Mouse (Mus musculus) heart, adult 18-20 months (tissue): ENCODE results near the gene Zdhhc18. TPM values are rescaled to one million over a fixed set of nuclear protein-coding genes. Genes with fewer than 3 reads are reported as not detected.

ENCODE experiments used
- DNase-seq, 2 experiments: peaks; one replicate each; pipeline ENCODE4 v3.0.0; 2021 to 2022; ENCODE audit warnings: mixed read lengths in 1 of 2
- long read RNA-seq, 2 experiments: library from polyadenylated mRNA; stranded (forward); transcript quantifications; one replicate each; pipeline ENCODE4 v2.0.0; 2021
- total RNA-seq, 2 experiments: library from RNA; stranded (reverse); gene quantifications; 2 replicates each; pipeline ENCODE4 v1.2.3; 2021

The Zdhhc18 gene
- total RNA-seq, result 10 to 100 TPM; 20.9 to 31.7 TPM
- long read RNA-seq, experiment 1, full-length matches to known transcripts, result 11 of 23 reads
- long read RNA-seq, experiment 1, partial matches to known transcripts, result 0 of 23 reads
- long read RNA-seq, experiment 1, other reads (novel, unspliced or antisense), result 12 of 23 reads
- long read RNA-seq, experiment 2, full-length matches to known transcripts, result 6 of 13 reads
- long read RNA-seq, experiment 2, partial matches to known transcripts, result 1 of 13 reads
- long read RNA-seq, experiment 2, other reads (novel, unspliced or antisense), result 6 of 13 reads

DNA sequence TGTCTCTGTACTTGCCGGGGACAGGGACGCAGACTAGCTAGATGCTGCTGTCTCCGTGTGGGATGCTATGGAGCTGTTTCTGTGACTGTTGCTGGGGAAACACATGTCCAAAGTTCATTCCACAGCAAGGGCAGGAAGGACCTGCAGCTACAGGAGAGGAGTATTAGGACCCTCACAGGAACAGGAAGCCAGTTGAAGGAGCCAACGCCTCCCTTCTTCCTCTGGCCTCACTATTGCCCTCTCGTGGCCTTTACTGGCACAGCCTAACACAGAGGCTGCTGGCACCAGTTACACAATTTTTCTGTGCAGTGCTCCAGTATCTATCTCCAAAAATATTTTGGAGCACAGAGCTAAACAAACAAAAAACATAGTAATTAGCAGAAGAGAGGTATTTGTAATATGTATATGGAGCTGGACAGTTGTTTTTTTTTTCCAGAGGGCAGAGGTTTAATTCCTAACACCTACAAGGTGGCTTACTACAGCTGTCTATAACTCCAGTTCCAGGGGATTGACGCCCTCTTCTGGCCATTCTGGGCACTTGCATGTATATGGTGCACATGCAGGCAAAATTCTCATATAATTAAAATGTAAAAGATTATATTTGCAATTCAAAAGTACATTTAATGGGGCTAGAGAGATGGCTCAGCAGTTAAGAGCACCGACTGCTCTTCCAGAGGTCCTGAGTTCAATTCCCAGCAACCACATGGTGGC lies at the start of gene Zdhhc18:
Gene Zdhhc18, minus strand, starts transcription at position 166 of the 711 bp plus-strand sequence.
- DNase-seq, result peak; percentile 86 to 92

- no peak for DNase-seq
Observed at GRCm38 (mm10) chr4:133695363-133695762, 45.4 kb upstream of the Zdhhc18 start.

DNA sequence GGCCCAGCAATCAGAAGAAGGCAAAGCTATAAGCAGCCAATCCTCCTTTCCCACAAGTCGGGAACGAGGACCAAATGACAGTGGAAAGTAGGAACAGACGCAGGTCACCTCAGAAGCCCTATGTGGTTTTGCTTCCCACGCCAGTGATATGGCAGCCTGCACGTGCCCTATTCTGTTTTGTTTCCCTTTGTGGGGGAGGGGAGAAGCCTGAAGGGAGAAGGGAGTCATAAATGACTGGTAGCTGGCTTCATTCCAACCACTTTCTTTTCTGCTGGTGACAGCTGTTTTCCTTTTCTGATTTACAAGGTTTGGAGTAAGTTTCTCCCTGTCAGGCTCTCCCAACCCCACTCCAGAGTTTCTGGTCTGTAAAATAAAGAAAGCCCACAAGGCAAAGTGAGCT lies 40.3 kb upstream of the Zdhhc18 start:
- peak; percentile 53 to 57 for DNase-seq

GRCm38 (mm10) chr4:133688417-133689067 lies 38.6 kb upstream of the Zdhhc18 start:
- peak; percentile 63 to 65 for DNase-seq

DNA sequence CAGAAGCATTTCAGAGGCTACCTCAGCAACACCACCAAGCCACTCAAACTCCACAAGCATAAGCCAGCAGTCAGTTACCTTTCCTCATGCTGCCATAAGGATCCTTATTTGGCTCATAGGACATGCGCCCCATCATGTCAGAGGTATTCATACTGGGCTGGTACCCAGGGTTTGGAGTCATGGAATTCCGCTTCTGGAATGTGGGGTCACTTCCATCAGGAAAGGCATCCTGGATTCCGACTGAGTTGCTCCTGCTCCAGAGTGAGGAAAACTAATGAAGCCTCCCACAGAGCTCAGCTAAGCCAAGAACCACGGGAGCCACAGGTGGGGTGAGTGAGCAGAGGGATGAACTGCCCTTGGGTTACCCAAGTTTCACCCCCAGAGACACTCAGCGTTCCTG lies 37.2 kb upstream of the Zdhhc18 start:
- no peak for DNase-seq

DNA sequence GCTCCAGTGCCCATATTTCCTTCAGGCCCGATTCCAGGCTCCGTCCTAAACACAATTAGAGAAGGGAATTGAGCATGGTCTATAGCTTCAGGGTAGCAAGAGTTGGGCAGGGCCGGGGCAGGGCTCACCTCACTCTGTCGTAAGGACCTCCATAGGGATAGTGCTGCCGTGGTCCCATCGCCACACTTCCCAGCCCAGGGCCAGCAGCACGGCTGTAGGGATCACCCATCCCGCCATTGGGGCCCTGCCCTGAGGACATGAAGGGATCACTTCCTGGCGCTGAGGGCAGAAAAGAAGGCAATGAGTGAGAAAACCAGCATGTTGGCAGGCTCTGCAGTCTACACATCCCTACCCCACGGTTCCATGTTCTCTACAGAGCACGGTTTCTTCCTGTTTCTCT lies 36.6 kb upstream of the Zdhhc18 start:
- DNase-seq, result no peak

DNA sequence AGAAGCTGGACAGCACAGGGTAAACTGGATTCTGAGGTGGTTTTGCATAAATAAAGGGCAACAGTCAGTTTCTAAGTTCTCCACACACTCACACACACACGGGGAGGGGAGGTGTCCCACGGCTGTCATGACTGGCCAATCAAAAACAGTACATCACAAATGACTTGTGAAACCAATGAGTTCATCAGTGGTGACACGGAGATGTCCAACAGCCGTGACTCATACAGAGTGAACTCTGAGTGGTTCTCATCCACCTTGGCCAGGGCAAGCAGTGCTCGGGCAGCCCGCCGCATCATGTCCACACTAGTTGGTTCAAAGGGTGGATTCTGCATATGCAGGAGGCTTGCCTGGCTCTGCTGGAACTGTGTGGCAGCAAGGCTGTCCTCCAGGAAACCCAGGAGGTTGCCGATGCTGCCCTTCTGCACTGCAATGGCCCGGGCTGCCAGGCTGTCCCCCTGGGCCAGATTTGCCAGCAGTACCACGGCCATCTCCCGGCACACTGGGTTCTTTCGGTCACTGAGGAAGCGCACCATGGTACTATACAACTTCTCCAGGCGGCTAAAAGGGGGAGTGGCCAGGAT lies 30.3 kb upstream of the Zdhhc18 start:
- DNase-seq, result no peak

- DNase-seq, result no peak
Observed at GRCm38 (mm10) chr4:133679629-133680028, 29.7 kb upstream of the Zdhhc18 start.

DNA sequence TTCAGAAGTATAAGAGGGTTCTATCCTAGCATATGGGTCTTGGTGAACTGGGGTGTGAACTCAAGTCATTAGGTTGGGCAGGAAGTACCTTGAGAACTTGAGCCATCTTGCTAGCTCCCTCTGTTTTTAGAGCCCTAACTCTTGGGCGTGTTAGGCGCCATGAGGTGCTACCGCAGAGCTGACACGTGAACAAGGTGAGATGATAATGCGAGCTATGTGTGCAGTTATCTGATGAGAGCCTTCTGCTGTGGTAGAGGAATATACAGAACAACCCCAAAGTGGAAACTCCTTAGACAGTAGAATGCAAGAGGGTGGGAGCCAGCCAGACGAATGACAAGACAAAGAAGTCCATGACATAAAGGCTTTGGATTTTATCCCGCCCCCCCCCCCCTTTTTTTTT lies 27.3 kb upstream of the Zdhhc18 start:
- DNase-seq, result no peak

DNA sequence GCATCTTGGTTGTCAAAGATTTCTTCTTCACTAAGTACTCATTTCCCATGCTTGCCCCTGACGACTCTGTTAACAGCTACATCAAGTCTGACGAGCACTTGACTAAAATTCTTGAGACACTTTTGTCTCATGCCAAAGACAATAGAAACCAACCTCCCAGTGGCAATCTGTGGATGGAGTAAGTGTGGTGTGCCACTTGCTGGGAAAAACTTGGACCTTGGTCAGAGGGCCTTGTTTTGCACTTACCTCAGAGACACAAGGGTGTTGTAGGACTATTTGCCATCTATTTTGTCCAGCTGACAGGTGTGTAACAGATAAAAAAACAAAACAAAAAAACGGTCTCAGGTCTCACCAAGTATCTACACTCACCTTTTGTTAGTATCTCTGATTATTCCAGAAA lies 26.2 kb upstream of the Zdhhc18 start:
- DNase-seq, result no peak

DNA sequence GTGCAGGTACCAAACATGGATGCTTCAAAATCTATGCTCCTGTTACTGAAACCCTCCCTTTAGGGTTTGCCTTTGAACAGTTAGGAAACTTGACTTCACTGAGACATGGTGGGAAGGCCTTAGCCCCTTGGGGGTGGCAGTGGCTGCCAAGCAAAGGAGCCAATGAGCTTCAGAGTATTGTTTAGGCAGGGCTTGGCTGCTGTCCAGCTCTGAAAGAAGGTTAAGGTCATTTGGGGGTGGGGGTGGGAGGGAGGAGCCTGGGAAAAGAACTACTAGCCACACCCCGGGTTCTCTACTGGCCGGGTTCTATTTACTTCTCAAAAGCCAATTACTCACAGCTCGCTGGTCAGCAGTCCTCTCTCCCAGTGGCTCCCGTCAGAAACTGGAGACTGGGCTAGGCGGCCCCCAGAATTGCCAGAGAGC lies 25.7 kb upstream of the Zdhhc18 start:
- DNase-seq, result peak; percentile 61 to 63

DNA sequence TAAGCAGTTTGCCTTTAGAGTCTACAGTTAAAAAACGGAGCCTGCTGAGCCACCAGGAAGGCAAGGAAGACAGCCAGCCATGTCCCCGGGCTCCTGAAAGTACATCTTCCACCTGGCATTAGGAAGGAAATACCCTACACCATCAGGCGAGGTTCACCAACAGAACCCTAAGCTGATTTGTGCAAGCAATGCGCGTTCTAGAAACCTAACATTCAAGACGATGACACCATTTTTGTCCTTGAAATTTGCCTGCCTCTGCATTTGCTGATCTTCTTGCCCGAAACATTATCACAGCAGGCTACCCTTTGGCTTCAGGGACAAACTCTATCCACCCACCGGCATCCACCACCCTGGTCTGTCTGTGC lies 24.4 kb upstream of the Zdhhc18 start:
- peak in 1 of 2 experiments; percentile 30 for DNase-seq

GRCm38 (mm10) chr4:133673666-133674330 lies 23.8 kb upstream of the Zdhhc18 start:
- DNase-seq, result peak; percentile 79 to 84

GRCm38 (mm10) chr4:133672845-133673647 lies 23.1 kb upstream of the Zdhhc18 start:
- peak; percentile 72 to 74 for DNase-seq

- DNase-seq, result peak; percentile 94 to 95
Observed at GRCm38 (mm10) chr4:133671881-133672844, 22.2 kb upstream of the Zdhhc18 start, which contains the start of gene Pigv. Pigv (minus strand) TSS chr4:133672647.

DNA sequence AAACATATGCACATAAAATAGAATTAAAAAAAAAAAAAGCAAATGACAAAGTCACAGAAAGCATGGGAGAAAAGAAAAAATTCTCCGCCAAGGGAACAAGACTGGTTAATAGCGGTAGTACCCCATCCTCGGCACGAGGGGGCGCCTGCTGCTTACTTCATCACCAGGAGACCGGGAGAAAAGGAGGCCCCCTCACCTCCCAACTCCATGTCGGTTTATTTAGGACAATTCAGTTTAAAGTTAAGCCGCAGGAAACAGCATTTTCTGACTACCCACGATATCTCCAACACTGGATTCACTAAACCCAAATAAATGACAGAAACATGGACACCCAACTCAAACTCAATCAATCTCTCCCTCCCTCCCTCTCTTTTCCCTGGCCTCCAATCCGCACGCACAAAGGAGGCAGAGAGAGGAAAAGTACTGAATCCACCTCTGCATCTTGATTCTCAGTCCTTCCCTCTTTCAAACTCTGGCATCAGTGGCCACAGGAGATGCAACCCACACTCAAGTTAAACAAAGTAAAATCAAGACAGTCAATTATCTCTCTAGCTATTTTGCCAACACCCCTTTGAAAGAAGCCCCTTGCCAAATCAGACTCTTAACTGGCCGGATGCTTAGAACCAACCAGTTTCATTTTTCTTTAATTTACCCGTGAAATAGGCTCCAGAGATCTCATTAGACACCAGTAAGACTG lies 21.4 kb upstream of the Zdhhc18 start:
- peak; percentile 88 to 93 for DNase-seq

DNA sequence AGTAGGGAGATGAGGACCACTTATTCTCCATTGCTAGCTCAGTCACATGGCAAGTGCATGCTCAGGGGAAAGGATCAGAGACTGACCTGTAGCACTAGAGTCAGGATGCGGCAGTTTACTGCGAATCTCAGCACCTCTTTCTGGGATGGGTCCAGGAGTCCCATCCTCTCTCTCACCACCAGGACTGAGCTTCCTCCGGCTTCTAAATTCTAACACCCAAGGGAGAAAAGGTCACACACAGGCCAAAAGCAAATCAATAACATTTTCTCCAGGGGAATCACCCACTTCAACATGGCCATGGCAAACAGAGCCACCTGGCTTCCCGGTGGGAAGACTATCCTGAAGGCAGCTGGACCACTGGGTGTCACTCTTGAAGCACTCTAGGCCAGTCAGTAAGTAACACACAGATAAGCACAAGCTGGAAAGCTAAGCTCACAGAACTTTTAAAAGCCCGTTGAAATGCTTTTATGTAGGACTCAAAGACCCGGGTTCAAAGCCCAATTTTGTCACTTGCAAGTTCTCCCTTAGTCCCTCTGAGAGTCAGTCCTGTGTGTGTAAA lies 19.8 kb upstream of the Zdhhc18 start:
- no peak for DNase-seq

GRCm38 (mm10) chr4:133668537-133668936 lies 18.6 kb upstream of the Zdhhc18 start:
- peak in 1 of 2 experiments; percentile 58 for DNase-seq

DNA sequence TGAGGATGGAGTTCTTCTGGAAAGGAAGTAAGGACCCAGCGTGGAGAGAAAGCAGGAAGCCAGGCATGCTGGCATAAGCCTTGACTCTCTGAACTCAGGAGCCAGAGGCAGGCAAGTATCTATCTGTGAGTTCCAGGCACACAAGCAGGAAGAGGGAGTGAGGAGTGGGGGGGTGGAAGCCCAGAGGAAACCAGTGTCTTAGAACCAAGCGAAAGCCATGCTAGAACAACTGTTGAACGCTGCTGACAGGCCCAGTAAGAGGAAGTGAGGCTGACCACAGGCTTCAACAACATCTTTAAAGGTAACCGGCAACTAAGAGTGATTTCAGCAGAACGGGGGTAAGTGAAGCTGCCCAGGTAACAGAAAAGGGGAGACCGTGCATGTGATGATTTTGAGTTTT lies 16.2 kb upstream of the Zdhhc18 start:
- peak in 1 of 2 experiments; percentile 55 for DNase-seq
